Comparison of ENCODE assay signal across 19 mouse cellular contexts in genomic region chr10:80998021-80998420, GRCm38 (mm10). TPM values are rescaled to one million over a fixed set of nuclear protein-coding genes. Genes with fewer than 3 reads are reported as not detected.
DNase-seq lines count a peak whose midpoint lies in the region; ATAC-seq and TF ChIP-seq lines count a peak whose summit lies in the region.
"Had no signal": no experiment of that assay in that cellular context is flagged by ENCODE, and none has a peak within 500 bp of the region (broad histone marks: within the 10 kb centered on the region; RNA-seq: fewer than 3 reads in every experiment).

No protein-coding gene starts in this region.

- 0 out of 2 replicates have a peak overlapping the region, but pooled peaks have one; percentile 0 for H3K9ac ChIP-seq in neural tube, embryonic 13.5 days
- no peak overlapping the region for H3K9ac ChIP-seq in neural tube, embryonic 15.5 days (replicated peaks)
- no peak overlapping the region for H3K9ac ChIP-seq in heart, embryonic 12.5 days
- H3K9ac ChIP-seq: liver, embryonic 14.5 days; neural tube, embryonic 12.5 days had no signal

- no peaks in the 10 kb centered on the region for H3K36me3 ChIP-seq in neural tube, embryonic 13.5 days
- no peaks in the 10 kb centered on the region for H3K36me3 ChIP-seq in neural tube, embryonic 15.5 days
- H3K36me3 ChIP-seq in heart, embryonic 12.5 days = no peaks in the 10 kb centered on the region
- H3K36me3 ChIP-seq: neural tube, embryonic 12.5 days had no signal

- H3K9me3 ChIP-seq in neural tube, embryonic 13.5 days = no peaks in the 10 kb centered on the region
- H3K9me3 ChIP-seq in neural tube, embryonic 15.5 days (replicated peaks) = no peaks in the 10 kb centered on the region
- no peaks in the 10 kb centered on the region for H3K9me3 ChIP-seq in heart, embryonic 12.5 days (replicated peaks)
- H3K9me3 ChIP-seq: neural tube, embryonic 12.5 days had no signal

- H3K4me2 ChIP-seq in neural tube, embryonic 13.5 days = no peak overlapping the region
- H3K4me2 ChIP-seq in neural tube, embryonic 15.5 days = no peak overlapping the region
- no peak overlapping the region for H3K4me2 ChIP-seq in heart, embryonic 12.5 days
- H3K4me2 ChIP-seq: neural tube, embryonic 12.5 days had no signal

- no peak for TF ChIP-seq CTCF in layer of hippocampus, adult 2 months (conservative IDR thresholded peaks at IDR 0.05)

- no peak for ATAC-seq in cerebellum, adult (ENCODE audit: insufficient number of reproducible peaks, low FRiP score, low TSS enrichment)
- no peak for ATAC-seq in neural tube, embryonic 13.5 days (ENCODE audit: low read depth)
- no peak for ATAC-seq in neural tube, embryonic 15.5 days (ENCODE audit: low FRiP score)
- ATAC-seq in heart, embryonic 12.5 days (ENCODE audit: insufficient number of reproducible peaks, low FRiP score) = no peak
- ATAC-seq: hindbrain, embryonic 16.5 days had no signal

- peak overlapping the region; percentile 70 for H3K27ac ChIP-seq in layer of hippocampus, adult 2 months
- H3K27ac ChIP-seq in neural tube, embryonic 13.5 days (replicated peaks) = no peak overlapping the region
- H3K27ac ChIP-seq in neural tube, embryonic 15.5 days (replicated peaks) = no peak overlapping the region
- no peak overlapping the region for H3K27ac ChIP-seq in heart, embryonic 12.5 days (ENCODE audit: poor library complexity, severe bottlenecking)
- H3K27ac ChIP-seq: liver, embryonic 14.5 days; neural tube, embryonic 12.5 days had no signal

- peak; percentile 34 for DNase-seq in cerebellum, adult 9-10 months
- DNase-seq in layer of hippocampus, adult 2 months (ENCODE audit: low spot score in 2 of 2) = peak in 1 of 2 experiments; percentile 59
- no peak for DNase-seq in layer of hippocampus, adult 8-10 months (ENCODE audit: low spot score in 2 of 2)
- peak; percentile 61 for DNase-seq in brain, adult 2 months (ENCODE audit: low read depth, low spot score)
- DNase-seq: adrenal gland, postnatal 36 days; heart, adult 11 months; heart, postnatal 4 days; thymus, postnatal 14 days had no signal

- H3K4me3 ChIP-seq in layer of hippocampus, adult 2 months = peak overlapping the region; percentile 15; the same call in 1 of the 2 replicates
- H3K4me3 ChIP-seq in neural tube, embryonic 13.5 days = no peak overlapping the region
- no peak overlapping the region for H3K4me3 ChIP-seq in neural tube, embryonic 15.5 days (replicated peaks)
- no peak overlapping the region for H3K4me3 ChIP-seq in heart, embryonic 12.5 days
- H3K4me3 ChIP-seq: erythroblast, embryonic 14.5 days; neural tube, embryonic 12.5 days had no signal

- 40% methylated on average over 14 of the region's 14 CpGs for WGBS in neural tube, embryonic 13.5 days
- WGBS in neural tube, embryonic 15.5 days = 31% methylated on average over 14 of the region's 14 CpGs
- WGBS in heart, embryonic 12.5 days = 33% methylated on average over 14 of the region's 14 CpGs

- H3K4me1 ChIP-seq in neural tube, embryonic 13.5 days (replicated peaks) = peaks cover 20% of the 10 kb centered on the region
- H3K4me1 ChIP-seq in neural tube, embryonic 15.5 days = peaks cover 34% of the 10 kb centered on the region
- H3K4me1 ChIP-seq in heart, embryonic 12.5 days (replicated peaks) = peaks cover 25% of the 10 kb centered on the region

- H3K27me3 ChIP-seq in neural tube, embryonic 13.5 days = peaks cover 23% of the 10 kb centered on the region; the same call in 1 of the 2 replicates
- H3K27me3 ChIP-seq in neural tube, embryonic 15.5 days (replicated peaks) = peaks cover 8% of the 10 kb centered on the region; the same call in 1 of the 2 replicates
- peaks cover 39% of the 10 kb centered on the region for H3K27me3 ChIP-seq in heart, embryonic 12.5 days (replicated peaks)

RNA-seq across cellular contexts. Expression of gene Gng7, which starts 16.7 kb away (rescaled TPM):
- total RNA-seq in layer of hippocampus, adult 2 months (2021) = 100 to 1,000 TPM; 161 to 176 TPM
- total RNA-seq in layer of hippocampus, adult 8-10 months (2022) = 100 to 1,000 TPM; 130 to 139 (median 135) TPM
- polyA plus RNA-seq in neural tube, embryonic 13.5 days (2015; fragmentation: Nextera tagmentation; extraction: Ambion mirVana) = 16.2 and 17.4 TPM in 2 replicates
- 22.8 and 24.9 TPM in 2 replicates for polyA plus RNA-seq in neural tube, embryonic 15.5 days (2015; fragmentation: Nextera tagmentation; extraction: Ambion mirVana)
- 1.5 and 1.7 TPM in 2 replicates for polyA plus RNA-seq in heart, embryonic 12.5 days (2016; fragmentation: Nextera tagmentation; extraction: Ambion mirVana)
- polyA plus RNA-seq: erythroblast, embryonic 14.5 days had no signal

RNA-seq across cellular contexts. Expression of gene Diras1, which starts 27.4 kb away (rescaled TPM):
- total RNA-seq in layer of hippocampus, adult 2 months (2021) = 100 to 1,000 TPM in 1 of 2 experiments, 10 to 100 TPM in 1; 95.2 to 100 TPM
- 10 to 100 TPM; 88.3 to 96.9 (median 90.2) TPM for total RNA-seq in layer of hippocampus, adult 8-10 months (2022)
- polyA plus RNA-seq in neural tube, embryonic 13.5 days (2015; fragmentation: Nextera tagmentation; extraction: Ambion mirVana) = 38.1 and 38.7 TPM in 2 replicates
- 55.3 and 69.4 TPM in 2 replicates for polyA plus RNA-seq in neural tube, embryonic 15.5 days (2015; fragmentation: Nextera tagmentation; extraction: Ambion mirVana)
- not detected in 2 replicates for polyA plus RNA-seq in heart, embryonic 12.5 days (2016; fragmentation: Nextera tagmentation; extraction: Ambion mirVana)
- total RNA-seq: heart, postnatal 4 days; megakaryocyte progenitor cell, adult 5-6 weeks; MEL had no signal
- polyA plus RNA-seq: erythroblast, embryonic 14.5 days; heart, embryonic 14.5 days; liver, embryonic 14.5 days had no signal

RNA-seq across cellular contexts. Expression of gene Slc39a3, which starts 39.2 kb away (rescaled TPM):
- total RNA-seq in layer of hippocampus, adult 2 months (2021) = 10 to 100 TPM; 60.8 to 66.1 TPM
- 10 to 100 TPM; 55.5 to 60.8 (median 60.0) TPM for total RNA-seq in layer of hippocampus, adult 8-10 months (2022)
- 40.9 and 44.2 TPM in 2 replicates for polyA plus RNA-seq in neural tube, embryonic 13.5 days (2015; fragmentation: Nextera tagmentation; extraction: Ambion mirVana)
- polyA plus RNA-seq in neural tube, embryonic 15.5 days (2015; fragmentation: Nextera tagmentation; extraction: Ambion mirVana) = 43.9 and 47.7 TPM in 2 replicates
- polyA plus RNA-seq in heart, embryonic 12.5 days (2016; fragmentation: Nextera tagmentation; extraction: Ambion mirVana) = 7.5 and 8.7 TPM in 2 replicates

Comparison
In these comparisons a context has a peak if more than half of its experiments do, and no peak if none do; other contexts are left out.
1. DNase-seq: peak in cerebellum, adult 9-10 months (single experiment) and brain, adult 2 months (single experiment); none in layer of hippocampus, adult 8-10 months (0 of 2).
2. RNA of gene Diras1, which starts 27.4 kb away (polyA plus RNA-seq): 55.3 to 69.4 TPM in neural tube, embryonic 15.5 days and 38.1 to 38.7 TPM in neural tube, embryonic 13.5 days; not detected in heart, embryonic 12.5 days; every median in the first group is over 10 times any median in the second.